Mouse (Mus musculus) heart, embryonic 13.5 days (tissue): ENCODE results near the gene Tmprss12. TPM values are rescaled to one million over a fixed set of nuclear protein-coding genes. Genes with fewer than 3 reads are reported as not detected.
A peak's percentile ranks its signal among the peaks of the same experiment; 100 is the strongest.
"Not testable (repeated sequence)": the region's sequence is repeated elsewhere in the genome, so short reads cannot be mapped to it uniquely, and the experiment has no call there.

Experiments used
- ATAC-seq: fragments of 200-750 bp; cut with Nextera tagmentation; 2 replicates; pipeline ENCODE4 v1.8.0; 2017; ENCODE audit warnings: moderate TSS enrichment; ENCODE audit not compliant: insufficient number of reproducible peaks, low FRiP score, low TSS enrichment; ENCODE audit errors: extremely low read depth
- H3K27ac ChIP-seq: fragments of 300-500 bp; sonication (generic); replicated peaks from 2 replicates; pipeline ENCODE4 v1.5.1; 2015; ENCODE audit warnings: moderate library complexity, mild to moderate bottlenecking, inconsistent platforms
- H3K27me3 ChIP-seq: fragments of 300-500 bp; sonication (generic); replicated peaks from 2 replicates; pipeline ENCODE4 v1.6.1; 2015; ENCODE audit warnings: mild to moderate bottlenecking, inconsistent platforms
- H3K36me3 ChIP-seq: fragments of 300-500 bp; sonication (generic); 2 replicates; pipeline ENCODE4 v1.6.1; 2015; ENCODE audit warnings: mild to moderate bottlenecking, inconsistent platforms
- H3K4me1 ChIP-seq: fragments of 300-500 bp; sonication (generic); 2 replicates; pipeline ENCODE4 v1.6.1; 2015; ENCODE audit warnings: inconsistent platforms
- H3K4me2 ChIP-seq: fragments of 300-500 bp; sonication (generic); 2 replicates; pipeline ENCODE4 v1.6.1; 2015; ENCODE audit warnings: inconsistent platforms, mild to moderate bottlenecking, moderate library complexity
- H3K4me3 ChIP-seq: fragments of 300-500 bp; sonication (generic); 2 replicates; pipeline ENCODE4 v1.5.1; 2015; ENCODE audit warnings: moderate library complexity, mild to moderate bottlenecking, inconsistent platforms
- H3K9ac ChIP-seq: fragments of 300-500 bp; sonication (generic); 2 replicates; pipeline ENCODE4 v1.6.1; 2015; ENCODE audit warnings: inconsistent platforms, mild to moderate bottlenecking, moderate library complexity
- H3K9me3 ChIP-seq: fragments of 300-500 bp; sonication (generic); 2 replicates; pipeline ENCODE4 v1.6.1; 2016; ENCODE audit warnings: inconsistent platforms
- WGBS: fragments of 180-500 bp; shearing (Covaris S2); methylation state at CpG from one replicate; pipeline ENCODE4 v1.1.7; 2015; ENCODE audit warnings: mixed read lengths; 5-methylcytosine and 5-hydroxymethylcytosine counted together
- polyA plus RNA-seq: library from polyadenylated mRNA; unstranded; fragments of >200 nt; fragmentation: Nextera tagmentation; extraction: Ambion mirVana; gene quantifications from 2 replicates; pipeline ENCODE4 v1.2.1, GENCODE M21; 2015

Tmprss12 gene
- polyA plus RNA-seq, 1 experiment from 2014 or later = not detected

DNA sequence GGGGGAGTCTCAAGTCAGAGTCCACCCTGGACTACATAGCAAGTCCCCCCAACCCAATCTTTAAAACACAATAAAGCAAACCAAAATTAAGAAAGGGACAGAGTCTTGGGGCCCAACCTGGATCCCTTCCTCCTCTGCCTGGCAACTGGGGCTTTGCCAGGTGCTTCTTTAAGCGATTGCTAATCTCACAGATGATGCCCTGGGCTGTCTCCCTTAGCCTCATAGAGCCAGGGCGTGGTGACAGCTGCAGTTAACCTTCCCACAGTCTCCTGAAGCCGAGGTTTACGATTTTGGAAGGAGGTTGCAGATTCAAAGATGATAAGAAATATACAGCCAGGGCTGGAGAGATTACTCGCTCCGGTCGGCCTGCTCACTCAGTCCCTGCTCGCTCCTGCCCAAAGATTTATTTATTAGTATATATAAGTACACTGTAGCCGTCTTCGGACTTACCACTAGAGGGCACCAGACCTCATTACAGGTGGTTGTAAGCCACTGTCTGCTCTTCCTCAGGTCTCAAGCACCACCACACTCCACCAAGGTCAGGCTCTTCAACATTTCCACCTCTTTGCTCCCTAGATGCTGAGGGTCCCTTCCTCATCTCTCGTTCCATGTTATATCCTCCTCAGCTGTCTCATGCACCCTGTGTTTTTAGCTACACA is 26.9 kb downstream of the Tmprss12 start:
- ATAC-seq = not testable (repeated sequence)
- 40% methylated on average over 11 of the region's 11 CpGs for WGBS

DNA sequence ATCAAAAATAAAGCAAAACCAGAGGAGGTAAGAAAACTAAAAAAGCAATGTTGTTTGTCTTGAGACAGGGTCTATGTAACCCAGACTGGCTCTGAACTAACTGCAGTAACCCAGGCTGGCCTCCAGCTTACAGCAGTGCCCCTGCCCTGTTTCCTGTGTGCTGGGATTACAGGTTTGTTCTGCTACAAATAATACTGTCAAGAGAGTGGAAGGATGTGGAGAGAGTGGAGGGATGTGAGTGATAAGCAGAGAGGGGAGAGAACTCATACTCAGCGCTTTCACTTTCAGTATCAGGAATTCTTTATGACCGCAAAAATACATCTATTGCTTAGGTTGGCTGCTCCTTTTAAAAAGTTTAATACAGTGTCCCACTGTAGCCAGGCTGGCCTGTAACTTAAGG is 31.7 kb downstream of the Tmprss12 start:
- Histone ChIP-seq H3K9me3 (no peaks in the 10 kb centered on the region), H3K27me3 (no peaks in the 10 kb centered on the region), H3K27ac (no peak overlapping the region), H3K4me1 (peaks cover 7% of the 10 kb centered on the region; the same call in 1 of the 2 replicates), H3K4me2 (no peak overlapping the region), H3K9ac (peak overlapping the region; percentile 24; the same call in 1 of the 2 replicates), H3K36me3 (peaks cover 4% of the 10 kb centered on the region; the same call in 1 of the 2 replicates), H3K4me3 (no peak overlapping the region)
- ATAC-seq = no peak
- WGBS = 61% methylated on average over 2 of the region's 2 CpGs

More for the DNA sequence above, 26.9 kb downstream of the Tmprss12 start:
- not testable (repeated sequence) for H3K4me2 ChIP-seq, H3K9me3 ChIP-seq, H3K27me3 ChIP-seq, H3K4me3 ChIP-seq, H3K27ac ChIP-seq, H3K36me3 ChIP-seq, H3K9ac ChIP-seq
- peaks cover 17% of the 10 kb centered on the region for H3K4me1 ChIP-seq

GRCm38 (mm10) chr15:100314448-100315145 is 34.0 kb downstream of the Tmprss12 start:
- no peak for ATAC-seq

GRCm38 (mm10) chr15:100318014-100318671 is 37.5 kb downstream of the Tmprss12 start:
- H3K4me3 ChIP-seq, H3K27ac ChIP-seq, H3K36me3 ChIP-seq, H3K27me3 ChIP-seq, H3K4me2 ChIP-seq, ATAC-seq, H3K9ac ChIP-seq, H3K4me1 ChIP-seq, H3K9me3 ChIP-seq: not testable (repeated sequence)
- WGBS = 68% methylated on average over 4 of the region's 4 CpGs

More at GRCm38 (mm10) chr15:100314448-100315145, 34.0 kb downstream of the Tmprss12 start:
- H3K27ac ChIP-seq = no peak overlapping the region
- H3K4me1 ChIP-seq = peaks cover 7% of the 10 kb centered on the region; the same call in 1 of the 2 replicates
- H3K9me3 ChIP-seq = no peaks in the 10 kb centered on the region
- no peak overlapping the region for H3K4me3 ChIP-seq
- H3K9ac ChIP-seq = no peak overlapping the region
- H3K27me3 ChIP-seq = no peaks in the 10 kb centered on the region
- WGBS = 87% methylated on average over 5 of the region's 5 CpGs
- no peak overlapping the region for H3K4me2 ChIP-seq
- peaks cover 4% of the 10 kb centered on the region; the same call in 1 of the 2 replicates for H3K36me3 ChIP-seq

DNA sequence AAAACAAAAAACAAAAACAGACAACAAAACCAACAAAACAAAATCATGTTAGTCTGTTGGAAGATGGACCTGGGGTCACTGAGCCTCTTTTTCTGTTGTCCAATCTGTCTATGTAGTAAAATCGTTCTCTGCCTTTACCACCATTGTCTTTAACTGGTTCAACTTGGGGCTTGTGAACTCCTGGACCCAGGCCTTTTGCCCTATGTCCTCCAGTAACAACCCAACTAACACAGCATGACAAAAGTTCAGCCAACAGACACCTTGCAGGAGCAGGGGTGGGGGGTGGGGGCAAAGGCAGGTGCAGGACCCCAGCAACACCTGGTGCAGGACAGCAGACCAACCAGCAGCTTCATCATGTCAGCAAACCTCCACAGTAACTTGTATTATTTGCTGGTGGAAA is 39.2 kb downstream of the Tmprss12 start:
- Histone ChIP-seq H3K27ac (no peak overlapping the region), H3K4me3 (no peak overlapping the region), H3K4me1 (no peaks in the 10 kb centered on the region), H3K9me3 (no peaks in the 10 kb centered on the region), H3K4me2 (no peak overlapping the region), H3K9ac (no peak overlapping the region), H3K27me3 (no peaks in the 10 kb centered on the region), H3K36me3 (no peaks in the 10 kb centered on the region)
- no peak for ATAC-seq
- 87% methylated on average over 1 of the region's 1 CpGs for WGBS

- Histone ChIP-seq H3K4me2 (no peak overlapping the region), H3K27ac (no peak overlapping the region), H3K4me3 (no peak overlapping the region), H3K9me3 (no peaks in the 10 kb centered on the region), H3K4me1 (no peaks in the 10 kb centered on the region), H3K36me3 (no peaks in the 10 kb centered on the region), H3K9ac (no peak overlapping the region), H3K27me3 (no peaks in the 10 kb centered on the region)
- WGBS = 66% methylated on average over 9 of the region's 9 CpGs
- ATAC-seq = no peak
Measured at GRCm38 (mm10) chr15:100320295-100320905, 39.8 kb downstream of the Tmprss12 start.

DNA sequence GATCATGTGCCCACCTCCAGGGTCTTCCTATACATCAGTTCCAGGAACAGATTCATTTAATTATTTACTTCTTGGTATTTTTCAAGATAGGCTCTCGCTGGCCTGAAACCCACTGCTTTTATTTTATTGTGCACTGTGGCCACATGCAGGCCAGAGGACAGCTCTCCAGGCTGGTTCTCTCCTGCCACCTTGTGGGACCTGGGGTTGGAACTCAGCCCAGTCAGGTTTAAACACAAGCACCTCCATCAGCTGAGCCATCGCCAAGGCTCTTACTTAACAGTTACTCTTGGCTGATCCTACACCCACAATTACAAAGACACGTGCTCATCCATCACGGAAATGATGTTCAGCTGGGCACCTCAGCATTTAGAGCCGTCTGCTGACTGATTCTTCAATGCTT is 40.5 kb downstream of the Tmprss12 start:
- no peaks in the 10 kb centered on the region for H3K4me1 ChIP-seq
- H3K27me3 ChIP-seq = no peaks in the 10 kb centered on the region
- no peak overlapping the region for H3K4me2 ChIP-seq
- no peaks in the 10 kb centered on the region for H3K9me3 ChIP-seq
- ATAC-seq = no peak
- 45% methylated on average over 5 of the region's 5 CpGs for WGBS
- H3K9ac ChIP-seq = no peak overlapping the region
- H3K36me3 ChIP-seq = no peaks in the 10 kb centered on the region
- H3K4me3 ChIP-seq = no peak overlapping the region
- H3K27ac ChIP-seq = no peak overlapping the region

DNA sequence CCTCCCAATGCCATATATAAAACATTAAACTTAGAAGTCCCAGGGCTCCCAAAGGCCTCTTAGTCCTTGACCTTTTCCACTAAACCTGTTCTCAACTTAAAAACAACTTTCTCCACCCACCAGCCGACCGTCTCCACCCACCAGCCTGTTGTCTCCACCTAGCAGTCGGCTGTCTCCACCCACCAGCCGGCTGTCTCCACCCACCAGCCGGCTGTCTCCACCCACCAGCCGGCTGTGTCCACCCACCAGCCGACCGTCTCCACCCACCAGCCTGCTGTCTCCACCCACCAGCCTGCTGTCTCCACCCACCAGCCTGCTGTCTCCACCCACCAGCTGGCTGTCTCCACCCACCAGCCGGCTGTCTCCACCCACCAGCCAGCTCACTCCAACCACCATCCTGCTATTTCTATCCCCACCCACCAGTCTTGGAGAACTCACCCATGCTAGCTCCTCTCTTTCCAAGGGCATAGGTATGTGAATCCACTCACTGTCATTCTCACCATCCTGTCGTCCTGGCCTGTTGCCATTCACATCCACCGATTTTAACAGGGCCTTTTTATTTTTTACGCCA is 43.5 kb downstream of the Tmprss12 start:
- no peak overlapping the region for H3K27ac ChIP-seq
- H3K4me2 ChIP-seq = no peak overlapping the region
- WGBS = 54% methylated on average over 12 of the region's 12 CpGs
- peaks cover 3% of the 10 kb centered on the region; the same call in 1 of the 2 replicates for H3K27me3 ChIP-seq
- H3K4me1 ChIP-seq = no peaks in the 10 kb centered on the region
- ATAC-seq = no peak
- no peak overlapping the region for H3K4me3 ChIP-seq
- no peaks in the 10 kb centered on the region for H3K36me3 ChIP-seq
- no peaks in the 10 kb centered on the region for H3K9me3 ChIP-seq
- no peak overlapping the region for H3K9ac ChIP-seq

GRCm38 (mm10) chr15:100325235-100325634 is 44.6 kb downstream of the Tmprss12 start:
- no peak for ATAC-seq
- 81% methylated on average over 3 of the region's 3 CpGs for WGBS

GRCm38 (mm10) chr15:100328089-100328488 is 47.5 kb downstream of the Tmprss12 start:
- 54% methylated on average over 4 of the region's 4 CpGs for WGBS
- not testable (repeated sequence) for H3K9ac ChIP-seq, H3K4me3 ChIP-seq, H3K9me3 ChIP-seq, H3K27ac ChIP-seq, H3K36me3 ChIP-seq, ATAC-seq, H3K4me2 ChIP-seq, H3K4me1 ChIP-seq, H3K27me3 ChIP-seq

More at GRCm38 (mm10) chr15:100325235-100325634, 44.6 kb downstream of the Tmprss12 start:
- Histone ChIP-seq H3K4me3 (no peak overlapping the region), H3K4me1 (no peaks in the 10 kb centered on the region), H3K27ac (no peak overlapping the region), H3K9ac (no peak overlapping the region), H3K27me3 (peaks cover 3% of the 10 kb centered on the region; the same call in 1 of the 2 replicates), H3K9me3 (no peaks in the 10 kb centered on the region), H3K36me3 (no peaks in the 10 kb centered on the region), H3K4me2 (no peak overlapping the region)

- not testable (repeated sequence) for H3K36me3 ChIP-seq, H3K9ac ChIP-seq, H3K4me1 ChIP-seq, H3K4me3 ChIP-seq, H3K27me3 ChIP-seq, H3K27ac ChIP-seq, ATAC-seq, H3K4me2 ChIP-seq, H3K9me3 ChIP-seq
- 81% methylated on average over 10 of the region's 10 CpGs for WGBS
Measured at GRCm38 (mm10) chr15:100329336-100329735, 48.7 kb downstream of the Tmprss12 start.
